Mouse (Mus musculus) kidney, adult 10 weeks (tissue): Measurements from ENCODE around the gene Cplane1. TPM values are rescaled to one million over a fixed set of nuclear protein-coding genes. Genes with fewer than 3 reads are reported as not detected.

Source experiments
- polyA plus RNA-seq: library from polyadenylated mRNA; stranded (reverse); fragments of 350-450 nt; fragmentation: Illumina TruSeq; extraction: RNeasy Lipid Tissue Mini Kit (QIAGEN cat#74804); gene quantifications from one replicate; pipeline ENCODE4 v1.2.3, GENCODE M21; 2014; ENCODE audit warnings: low read depth, low replicate concordance

Gene Cplane1
- 6.0 TPM for polyA plus RNA-seq

DNA sequence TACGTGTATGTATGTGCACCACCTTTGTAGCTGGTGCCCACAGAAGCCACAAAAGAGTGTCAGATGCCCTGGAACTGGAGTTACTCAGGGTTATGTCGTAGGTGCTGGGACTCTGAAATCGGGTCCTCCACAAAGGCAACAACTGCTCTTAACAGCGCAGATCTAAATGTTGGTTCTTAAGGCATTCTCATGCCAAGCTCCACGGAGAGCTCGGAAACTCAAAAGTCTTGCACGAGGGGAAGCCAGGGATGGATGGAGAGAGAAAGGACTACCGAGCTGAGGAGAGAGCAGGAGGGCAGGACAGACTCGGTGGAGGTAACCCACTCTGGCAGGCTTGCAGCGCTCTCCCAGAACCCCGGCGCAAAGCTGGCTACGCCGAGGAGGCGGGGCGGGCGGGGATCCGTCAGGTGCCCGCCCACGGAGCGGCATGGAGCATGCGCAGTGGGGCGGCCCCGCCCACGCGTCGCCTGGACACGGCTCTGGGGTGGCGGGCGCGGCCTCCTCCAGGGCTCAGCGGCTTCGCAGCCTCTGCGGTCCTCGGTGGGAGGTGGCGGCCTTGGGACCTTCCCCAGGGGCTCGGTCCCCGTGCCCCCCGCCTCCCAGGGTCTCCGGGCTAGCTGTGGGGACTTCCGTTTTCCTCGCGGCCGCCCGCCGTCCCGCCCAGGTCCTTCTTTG lies at the start of gene Cplane1:
Gene Cplane1, plus strand, starts transcription at position 516 of the 675 bp plus-strand sequence.

Other genes with a start within 250 kb of the Cplane1 start
- gene Wdr70, start 69.9 kb upstream of the Cplane1 start, polyA plus RNA-seq, result 31.5 TPM
- 12.1 TPM for gene Nup155, start 59.8 kb upstream of the Cplane1 start, polyA plus RNA-seq